Mouse (Mus musculus) MEL-GATA-1-ER (cell line): ENCODE data around the gene Ptpre.
A peak's percentile ranks its signal among the peaks of the same experiment; 100 is the strongest.

Source experiments
- DNase-seq: peaks from one replicate; pipeline ENCODE4 v3.0.0-alpha.2; 2012; ENCODE audit warnings: low read depth; ENCODE audit errors: extremely low read depth

The Ptpre gene

GRCm38 (mm10) chr7:135576329-135576728, 39.0 kb downstream of the Ptpre start:
- no peak for DNase-seq

GRCm38 (mm10) chr7:135578715-135579325, 41.5 kb downstream of the Ptpre start:
- DNase-seq, result no peak

DNA sequence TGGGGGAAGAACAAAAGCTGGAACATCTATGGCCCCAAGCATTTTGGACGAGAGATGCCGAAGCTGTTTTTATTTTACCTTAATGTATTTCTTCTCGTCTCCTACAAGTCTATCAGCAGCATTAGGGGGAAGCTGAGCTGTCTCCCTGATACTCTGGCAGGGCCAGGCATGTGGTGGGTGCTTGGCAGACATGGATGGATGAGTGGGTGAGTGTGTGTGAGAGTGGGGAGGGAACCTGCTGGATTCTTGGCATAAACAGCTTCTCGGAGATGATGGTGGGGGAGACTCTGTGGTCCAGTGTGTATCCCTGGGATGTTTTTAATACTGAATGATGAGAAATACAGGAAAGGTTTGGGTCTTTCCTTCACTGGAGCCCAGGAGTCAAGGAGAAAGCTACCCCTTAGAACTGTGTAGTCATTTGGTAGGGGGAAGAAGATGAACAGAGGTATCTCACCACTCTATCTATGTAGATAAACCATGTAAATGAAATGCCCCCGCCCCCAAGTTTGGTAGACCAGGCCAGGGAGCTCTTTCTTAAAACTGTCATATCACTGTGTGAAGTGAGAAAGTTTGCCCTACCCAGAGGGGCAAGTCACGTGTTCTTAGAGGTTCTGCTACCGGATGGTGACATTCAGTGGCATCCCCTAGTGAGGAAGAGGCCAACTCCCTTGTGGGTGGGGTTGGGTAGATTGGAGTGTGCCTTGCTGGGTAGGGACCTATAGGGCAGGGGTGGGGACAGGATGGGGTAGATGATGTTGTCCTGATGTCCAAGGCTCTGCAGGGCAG, 43.2 kb downstream of the Ptpre start:
- peak; percentile 89 for DNase-seq

GRCm38 (mm10) chr7:135581128-135581527, 43.8 kb downstream of the Ptpre start:
- peak; percentile 87 for DNase-seq

- DNase-seq, result no peak
These were observed 47.9 kb downstream of the Ptpre start for GRCm38 (mm10) chr7:135585125-135585687.

DNA sequence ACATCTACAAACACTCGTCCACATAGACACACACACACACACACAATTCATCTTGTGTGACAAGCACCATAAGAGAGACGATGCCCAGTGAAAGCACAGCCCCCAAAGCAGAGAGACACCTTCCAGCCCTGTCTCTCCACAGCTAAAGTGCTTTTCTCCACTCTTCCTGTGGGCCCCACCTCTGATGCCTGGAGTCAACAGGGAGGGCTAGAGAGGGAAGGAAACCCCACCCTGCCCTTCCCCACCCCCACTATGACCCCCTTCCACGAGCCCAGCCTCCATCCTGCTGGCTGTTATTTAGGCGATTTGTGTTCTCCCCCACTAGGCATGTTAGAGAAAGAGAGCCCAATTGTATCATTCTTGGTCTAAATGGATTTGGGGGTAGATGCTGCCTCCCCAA, 49.1 kb downstream of the Ptpre start:
- no peak for DNase-seq

- no peak for DNase-seq
These were observed 50.7 kb downstream of the Ptpre start for GRCm38 (mm10) chr7:135587821-135588575.

DNA sequence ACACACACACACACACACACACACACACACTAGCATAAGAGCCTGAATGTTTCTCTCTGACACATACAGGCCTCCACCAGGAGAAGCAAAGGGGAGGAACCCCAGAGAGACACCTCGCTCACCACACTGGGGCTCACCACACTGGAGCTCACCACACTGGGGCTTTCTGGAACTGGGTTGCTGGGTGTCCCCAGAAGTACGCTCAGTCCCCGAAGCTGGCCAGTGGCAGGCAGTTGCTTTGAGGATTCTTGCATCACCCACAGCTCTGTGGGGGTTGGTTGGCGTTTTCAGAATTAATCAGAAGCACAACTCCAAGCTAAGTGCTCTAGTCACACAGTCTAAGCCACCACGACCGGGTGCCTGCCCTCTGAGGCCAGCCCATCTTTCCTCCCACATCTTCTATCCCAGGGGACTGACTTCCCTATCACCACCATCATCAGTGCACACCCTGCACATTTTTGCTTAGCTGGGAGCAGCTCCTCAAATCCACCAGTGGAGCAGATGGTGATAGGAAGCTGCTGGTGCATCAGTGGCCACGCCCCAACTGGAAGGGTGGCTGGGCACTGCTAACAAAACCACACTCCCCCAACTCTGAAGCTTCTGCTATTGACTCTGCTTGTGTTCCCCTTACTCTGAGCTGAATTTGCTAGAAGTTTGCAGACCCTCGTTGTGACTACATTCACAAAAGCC, 51.5 kb downstream of the Ptpre start:
- peak; percentile 85 for DNase-seq

- DNase-seq, result no peak
These were observed 54.2 kb downstream of the Ptpre start for GRCm38 (mm10) chr7:135591461-135591860.

GRCm38 (mm10) chr7:135593286-135593685, 56.0 kb downstream of the Ptpre start:
- no peak for DNase-seq

DNA sequence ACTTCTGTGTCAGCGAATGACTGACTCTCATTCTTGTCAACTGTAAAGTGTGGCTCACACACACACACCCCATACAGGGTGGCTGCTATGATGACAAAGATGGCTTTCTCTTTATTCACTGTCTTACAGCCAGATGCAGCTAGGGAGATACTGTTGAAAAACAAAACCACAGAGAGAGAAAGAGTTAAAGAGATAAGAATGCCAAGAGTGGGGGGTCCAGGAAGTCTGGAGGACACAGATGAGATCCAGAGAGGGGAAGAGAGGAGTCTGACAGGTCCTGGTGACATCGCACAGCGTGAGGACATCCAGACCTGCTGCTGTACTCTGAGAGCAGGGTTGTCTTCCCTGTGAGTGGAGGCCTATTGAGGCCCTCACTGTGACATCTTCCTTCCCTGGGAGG, 56.5 kb downstream of the Ptpre start:
- peak; percentile 99 for DNase-seq

- no peak for DNase-seq
These were observed 57.4 kb downstream of the Ptpre start for GRCm38 (mm10) chr7:135594676-135595075.

GRCm38 (mm10) chr7:135595640-135596174, 58.4 kb downstream of the Ptpre start:
- DNase-seq, result no peak

DNA sequence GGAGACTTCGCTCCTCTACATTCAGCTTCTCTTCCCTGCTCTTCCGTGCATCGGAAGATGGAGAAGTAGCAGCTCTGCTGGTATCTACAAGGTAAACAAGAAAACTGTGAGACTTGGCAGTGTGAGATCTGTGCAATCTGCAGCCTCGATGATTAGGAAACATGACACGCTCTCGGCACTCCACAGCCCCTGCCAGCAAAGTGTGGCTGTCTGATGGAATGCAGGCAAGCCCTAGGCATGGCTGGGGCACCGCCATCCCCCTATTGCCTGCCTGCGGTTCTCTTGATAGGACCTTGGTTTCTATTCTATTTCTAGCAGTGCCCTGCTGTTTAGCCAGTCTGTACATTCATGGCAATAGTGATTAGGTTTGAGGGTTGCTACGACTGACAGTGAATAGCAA, 59.7 kb downstream of the Ptpre start:
- no peak for DNase-seq

GRCm38 (mm10) chr7:135597604-135598289, 60.5 kb downstream of the Ptpre start:
- DNase-seq, result peak; percentile 94

- peak; percentile 99 for DNase-seq
These were observed 61.1 kb downstream of the Ptpre start for GRCm38 (mm10) chr7:135598303-135598855.

- no peak for DNase-seq
These were observed 62.8 kb downstream of the Ptpre start for GRCm38 (mm10) chr7:135600076-135600475.

DNA sequence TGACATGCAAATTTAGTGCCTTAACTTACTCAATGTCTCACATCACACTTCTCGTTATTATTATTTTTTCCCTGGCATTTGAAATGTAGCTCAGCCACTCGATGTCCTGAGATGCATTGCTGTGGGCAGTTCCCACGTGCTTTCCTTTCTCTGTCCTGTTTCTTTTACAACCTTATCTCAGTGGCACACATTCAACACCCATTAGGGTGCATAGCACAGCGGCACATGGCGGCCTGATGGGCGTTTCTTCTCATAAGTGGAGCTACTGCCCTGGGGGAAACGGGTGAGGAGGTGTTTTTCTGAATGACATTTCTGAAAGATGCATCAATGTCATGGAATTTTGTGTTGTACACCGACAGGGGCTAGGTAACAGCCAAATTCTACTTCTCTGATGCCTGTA, 64.3 kb downstream of the Ptpre start:
- no peak for DNase-seq

- DNase-seq, result no peak
These were observed 65.0 kb downstream of the Ptpre start for GRCm38 (mm10) chr7:135602265-135602664.

DNA sequence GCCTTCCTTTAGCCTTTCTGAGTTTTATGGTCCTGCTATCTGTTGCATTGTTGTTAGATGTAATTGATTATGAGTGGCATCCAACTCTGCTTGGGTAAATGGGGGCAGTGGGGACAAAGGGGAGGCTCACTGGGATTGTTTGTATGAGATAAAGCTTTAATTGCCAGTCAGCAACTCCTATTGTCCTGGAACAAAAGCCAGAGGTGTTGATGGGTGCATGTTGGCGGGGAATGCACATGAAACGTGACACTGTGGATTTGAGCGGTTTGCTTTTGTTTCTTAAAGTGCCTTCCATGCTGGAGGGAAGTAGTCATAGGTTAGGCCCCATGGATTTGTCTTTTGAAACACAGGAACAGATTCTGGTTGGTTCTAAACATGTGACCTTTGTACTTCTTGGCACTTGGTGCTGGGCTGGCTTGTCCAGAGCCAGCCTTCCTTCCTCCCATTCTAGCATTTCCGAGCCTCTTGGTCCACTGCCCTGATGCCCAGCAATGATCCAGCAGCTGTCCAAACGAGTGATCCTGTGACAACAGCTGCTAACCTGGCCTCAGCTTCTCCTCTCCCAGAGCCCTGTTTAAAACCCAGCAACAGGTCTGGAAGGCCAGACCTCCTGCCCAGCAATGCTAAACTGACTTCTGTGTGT, 65.7 kb downstream of the Ptpre start:
- no peak for DNase-seq
